Mouse (Mus musculus) bone marrow macrophage, adult 2 months (primary cell): ENCODE data around the gene Ripk4.

Experiments
- CTCF ChIP-seq: IDR thresholded peaks from 2 replicates; pipeline ENCODE4 v1.5.1; 2012; ENCODE audit warnings: low read depth, mild to moderate bottlenecking, low read length, moderate library complexity
- POLR2A ChIP-seq: IDR thresholded peaks from 2 replicates; pipeline ENCODE4 v1.6.1; 2012; ENCODE audit warnings: mild to moderate bottlenecking, low read depth, low read length, borderline replicate concordance

DNA sequence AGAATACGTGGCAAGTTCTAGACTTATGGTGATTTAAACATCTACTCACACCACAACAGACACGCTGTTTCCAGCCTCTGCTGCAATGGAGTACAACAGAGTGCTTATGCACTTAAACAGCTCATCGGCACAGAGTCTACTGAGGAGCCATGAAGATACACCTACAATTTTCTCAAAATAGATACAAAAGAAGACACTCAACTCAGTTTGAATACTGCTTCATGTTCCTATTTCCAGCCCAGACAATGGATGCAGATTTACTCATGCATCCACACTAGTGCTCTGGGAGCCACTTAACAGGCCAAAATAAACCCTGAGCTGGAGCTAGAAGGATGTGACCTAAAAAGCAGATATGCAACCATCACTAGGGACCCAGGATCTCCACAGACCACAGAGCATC, 45.3 kb upstream of the Ripk4 start:
- no peak for TF ChIP-seq CTCF
- no peak for TF ChIP-seq POLR2A
